Comparison of ENCODE assay signal across 8 mouse cellular contexts in genomic region chr7:100302316-100302715, GRCm38 (mm10). TPM values are rescaled to one million over a fixed set of nuclear protein-coding genes. Genes with fewer than 3 reads are reported as not detected.
DNase-seq lines count a peak whose midpoint lies in the region; ATAC-seq lines count a peak whose summit lies in the region.

No protein-coding gene starts in this region.

- H3K4me3 ChIP-seq in neural tube, embryonic 13.5 days, result no peak overlapping the region

- DNase-seq in neural tube, embryonic 10.5 days (ENCODE audit: extremely low spot score, low spot score), result no peak
- peak; percentile 40 to 60 for DNase-seq in frontal cortex, postnatal 14 days (ENCODE audit: low spot score in 2 of 2)
- DNase-seq in layer of hippocampus, adult 11-12 months (ENCODE audit: low spot score), result peak; percentile 53
- DNase-seq in lung, postnatal 36 days, result peak; percentile 53
- no peak for DNase-seq in thymus, postnatal 25 days
- DNase-seq in embryo, embryonic 9.5 days (ENCODE audit: extremely low spot score), result no peak

- peaks cover 5% of the 10 kb centered on the region for H3K4me1 ChIP-seq in neural tube, embryonic 13.5 days (replicated peaks)

- no peak overlapping the region for H3K4me2 ChIP-seq in neural tube, embryonic 13.5 days

- ATAC-seq in neural tube, embryonic 13.5 days (ENCODE audit: low read depth), result no peak
- no peak for ATAC-seq in megakaryocyte, adult 5-6 weeks (ENCODE audit: poor library complexity, severe bottlenecking)

- no peaks in the 10 kb centered on the region for H3K36me3 ChIP-seq in neural tube, embryonic 13.5 days

- no peaks in the 10 kb centered on the region for H3K27me3 ChIP-seq in neural tube, embryonic 13.5 days

- WGBS in neural tube, embryonic 13.5 days, result 70% methylated on average over 4 of the region's 4 CpGs

- H3K27ac ChIP-seq in neural tube, embryonic 13.5 days (replicated peaks), result 0 out of 2 replicates have a peak overlapping the region, but pooled peaks have one; percentile 49

- H3K9me3 ChIP-seq in neural tube, embryonic 13.5 days, result no peaks in the 10 kb centered on the region

- no peak overlapping the region for H3K9ac ChIP-seq in neural tube, embryonic 13.5 days

RNA-seq across cellular contexts. Expression of gene P4ha3, which starts 17.0 kb away (rescaled TPM):
- polyA plus RNA-seq in neural tube, embryonic 13.5 days (2015; fragmentation: Nextera tagmentation; extraction: Ambion mirVana), result 10.4 and 11.4 TPM in 2 replicates
- total RNA-seq in megakaryocyte, adult 5-6 weeks (2015), result not detected in 2 replicates
- not detected in 2 replicates for total RNA-seq in megakaryocyte, adult 5-6 weeks (2017)

Comparison
In these comparisons a context has a peak if more than half of its experiments do, and no peak if none do; other contexts are left out.
1. DNase-seq: peak in frontal cortex, postnatal 14 days (2 of 2), layer of hippocampus, adult 11-12 months (single experiment) and lung, postnatal 36 days (single experiment); none in neural tube, embryonic 10.5 days (single experiment), thymus, postnatal 25 days (single experiment) and embryo, embryonic 9.5 days (single experiment).